Mouse (Mus musculus): ENCODE data around the gene Cox5b. TPM values are rescaled to one million over a fixed set of nuclear protein-coding genes. Genes with fewer than 3 reads are reported as not detected.
"Not testable (repeated sequence)": the region's sequence is repeated elsewhere in the genome, so short reads cannot be mapped to it uniquely, and the experiment has no call there.

Cox5b gene
- polyA plus RNA-seq, 1 experiment from 2014 or later, result 626 TPM

DNA sequence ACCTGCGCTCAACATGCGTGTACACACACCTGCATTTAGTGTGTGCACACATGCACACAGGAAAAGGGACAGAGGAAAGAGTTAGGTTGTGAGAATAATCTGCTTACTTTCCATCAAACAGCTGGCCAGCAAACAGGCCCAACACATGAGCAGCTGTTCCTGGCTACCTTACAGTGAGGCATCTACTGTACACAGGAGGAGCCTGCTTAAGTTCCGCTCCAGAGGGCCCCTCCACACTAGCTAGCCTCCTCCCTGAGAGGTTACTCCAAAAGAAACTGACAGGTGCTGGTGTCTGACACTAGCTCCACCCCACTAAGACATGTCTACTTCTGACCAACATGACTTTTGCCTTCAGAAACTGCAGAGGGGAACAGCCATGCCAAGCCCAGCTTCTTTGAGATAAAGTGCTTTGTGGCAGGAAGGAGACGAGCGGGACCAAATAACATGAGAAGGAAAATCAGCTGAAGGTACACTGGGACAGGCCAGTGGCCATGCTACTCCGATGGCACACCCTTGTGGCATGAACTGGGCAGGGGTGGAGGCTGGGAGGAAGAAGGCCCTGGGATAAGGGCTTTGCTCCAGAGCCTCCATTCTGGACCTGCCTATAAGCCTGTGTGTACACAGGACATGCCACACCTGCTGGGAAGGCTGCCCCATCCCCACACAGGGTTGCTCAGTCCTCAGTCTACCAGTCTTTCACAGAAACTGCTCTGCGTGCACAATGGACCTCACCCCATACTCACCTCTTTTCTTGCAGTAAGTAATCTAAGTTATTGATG lies 32.4 kb upstream of the Cox5b start:
- ATAC-seq, result no peak
- Histone ChIP-seq H3K9ac (ENCODE audit: low read depth, low read length) (no peak overlapping the region), H3K4me2 (ENCODE audit: low read length) (no peak overlapping the region), H3K27me3 (ENCODE audit: control insufficient read depth, insufficient read depth, low read depth, low read length) (no peaks in the 10 kb centered on the region), H3K9me3 (replicated peaks; ENCODE audit: control insufficient read depth, low read length, poor library complexity, severe bottlenecking) (no peaks in the 10 kb centered on the region), H3K4me1 (ENCODE audit: control insufficient read depth, insufficient read depth, low read length) (no peaks in the 10 kb centered on the region), H3K27ac (ENCODE audit: low read length) (no peak overlapping the region), H3K36me3 (ENCODE audit: control insufficient read depth, insufficient read depth, low read length) (no peaks in the 10 kb centered on the region), H3K4me3 (ENCODE audit: low read depth, low read length) (no peak overlapping the region)
- WGBS, result 85% methylated on average over 7 of the region's 7 CpGs

GRCm38 (mm10) chr1:36664457-36664856 lies 26.8 kb upstream of the Cox5b start:
- 75% methylated on average over 4 of the region's 4 CpGs for WGBS
- no peak for ATAC-seq
- Histone ChIP-seq H3K27ac (ENCODE audit: low read length) (no peak overlapping the region), H3K27me3 (ENCODE audit: control insufficient read depth, insufficient read depth, low read depth, low read length) (no peaks in the 10 kb centered on the region), H3K4me2 (ENCODE audit: low read length) (no peak overlapping the region), H3K9ac (ENCODE audit: low read depth, low read length) (no peak overlapping the region), H3K9me3 (replicated peaks; ENCODE audit: control insufficient read depth, low read length, poor library complexity, severe bottlenecking) (no peaks in the 10 kb centered on the region), H3K36me3 (ENCODE audit: control insufficient read depth, insufficient read depth, low read length) (no peaks in the 10 kb centered on the region), H3K4me1 (ENCODE audit: control insufficient read depth, insufficient read depth, low read length) (no peaks in the 10 kb centered on the region), H3K4me3 (ENCODE audit: low read depth, low read length) (no peak overlapping the region)

DNA sequence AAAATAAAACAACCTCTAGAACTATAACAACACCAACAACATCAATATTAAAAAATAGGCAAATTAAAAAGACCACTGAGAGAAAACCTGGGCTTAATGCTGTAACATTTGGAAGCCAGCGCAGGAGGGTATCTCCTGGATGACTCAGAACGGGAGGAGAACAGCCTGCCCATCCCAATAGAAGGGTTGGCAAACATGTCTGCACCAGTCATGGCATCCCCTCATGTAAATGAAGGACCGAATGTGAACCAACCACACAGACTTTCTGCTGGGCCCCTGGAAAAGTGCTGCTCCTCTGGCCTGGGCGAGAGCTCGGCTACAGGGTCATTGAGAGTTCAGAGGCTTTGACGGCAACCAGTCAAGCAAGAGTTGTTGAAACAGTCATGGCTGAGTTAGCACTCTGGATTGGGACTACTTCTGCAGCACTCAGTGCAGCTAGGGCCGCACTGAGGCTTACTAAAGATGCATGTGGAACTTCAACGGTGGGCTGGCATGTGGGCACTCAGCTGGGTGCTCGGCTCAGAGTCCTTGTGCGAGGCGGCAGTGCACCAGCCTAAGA lies 26.0 kb upstream of the Cox5b start:
- 69% methylated on average over 11 of the region's 11 CpGs for WGBS
- Histone ChIP-seq H3K4me1 (ENCODE audit: control insufficient read depth, insufficient read depth, low read length) (no peaks in the 10 kb centered on the region), H3K4me3 (ENCODE audit: low read depth, low read length) (no peak overlapping the region), H3K9me3 (replicated peaks; ENCODE audit: control insufficient read depth, low read length, poor library complexity, severe bottlenecking) (no peaks in the 10 kb centered on the region), H3K4me2 (ENCODE audit: low read length) (no peak overlapping the region), H3K36me3 (ENCODE audit: control insufficient read depth, insufficient read depth, low read length) (no peaks in the 10 kb centered on the region), H3K27me3 (ENCODE audit: control insufficient read depth, insufficient read depth, low read depth, low read length) (no peaks in the 10 kb centered on the region), H3K27ac (ENCODE audit: low read length) (no peak overlapping the region), H3K9ac (ENCODE audit: low read depth, low read length) (no peak overlapping the region)
- no peak for ATAC-seq

GRCm38 (mm10) chr1:36665934-36666333 lies 25.3 kb upstream of the Cox5b start:
- 56% methylated on average over 4 of the region's 4 CpGs for WGBS

DNA sequence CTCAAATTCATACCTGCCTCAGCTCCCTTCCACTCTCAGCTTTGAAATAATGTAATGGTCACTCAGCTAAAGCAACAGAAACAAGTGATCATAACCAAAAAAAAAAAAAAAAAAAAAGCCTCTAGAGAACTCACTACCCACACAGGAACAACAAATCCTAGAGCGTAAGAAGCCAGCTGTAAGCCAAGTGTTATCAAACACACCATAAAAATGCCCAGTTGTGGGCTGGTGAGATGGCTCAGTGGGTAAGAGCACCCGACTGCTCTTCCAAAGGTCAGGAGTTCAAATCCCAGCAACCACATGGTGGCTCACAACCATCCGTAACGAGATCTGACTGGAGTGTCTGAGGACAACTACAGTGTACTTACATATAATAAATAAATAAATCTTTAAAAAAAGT lies 23.2 kb upstream of the Cox5b start:
- not testable (repeated sequence) for ATAC-seq; H3K4me3 ChIP-seq (ENCODE audit: low read depth, low read length); H3K9ac ChIP-seq (ENCODE audit: low read depth, low read length); H3K9me3 ChIP-seq (replicated peaks; ENCODE audit: control insufficient read depth, low read length, poor library complexity, severe bottlenecking); H3K4me1 ChIP-seq (ENCODE audit: control insufficient read depth, insufficient read depth, low read length); H3K36me3 ChIP-seq (ENCODE audit: control insufficient read depth, insufficient read depth, low read length); H3K27ac ChIP-seq (ENCODE audit: low read length); H3K4me2 ChIP-seq (ENCODE audit: low read length); H3K27me3 ChIP-seq (ENCODE audit: control insufficient read depth, insufficient read depth, low read depth, low read length)
- WGBS, result 79% methylated on average over 4 of the region's 4 CpGs

More at GRCm38 (mm10) chr1:36665934-36666333, 25.3 kb upstream of the Cox5b start:
- Histone ChIP-seq H3K9me3 (replicated peaks; ENCODE audit: control insufficient read depth, low read length, poor library complexity, severe bottlenecking) (no peaks in the 10 kb centered on the region), H3K36me3 (ENCODE audit: control insufficient read depth, insufficient read depth, low read length) (no peaks in the 10 kb centered on the region), H3K9ac (ENCODE audit: low read depth, low read length) (no peak overlapping the region), H3K4me2 (ENCODE audit: low read length) (no peak overlapping the region), H3K4me1 (ENCODE audit: control insufficient read depth, insufficient read depth, low read length) (no peaks in the 10 kb centered on the region), H3K27ac (ENCODE audit: low read length) (no peak overlapping the region), H3K4me3 (ENCODE audit: low read depth, low read length) (no peak overlapping the region), H3K27me3 (ENCODE audit: control insufficient read depth, insufficient read depth, low read depth, low read length) (no peaks in the 10 kb centered on the region)
- ATAC-seq, result no peak

GRCm38 (mm10) chr1:36670256-36670655 lies 21.0 kb upstream of the Cox5b start:
- Histone ChIP-seq H3K9me3 (replicated peaks; ENCODE audit: control insufficient read depth, low read length, poor library complexity, severe bottlenecking) (no peaks in the 10 kb centered on the region), H3K9ac (ENCODE audit: low read depth, low read length) (no peak overlapping the region), H3K27ac (ENCODE audit: low read length) (no peak overlapping the region), H3K4me3 (ENCODE audit: low read depth, low read length) (no peak overlapping the region), H3K4me2 (ENCODE audit: low read length) (no peak overlapping the region), H3K36me3 (ENCODE audit: control insufficient read depth, insufficient read depth, low read length) (no peaks in the 10 kb centered on the region), H3K27me3 (ENCODE audit: control insufficient read depth, insufficient read depth, low read depth, low read length) (no peaks in the 10 kb centered on the region), H3K4me1 (ENCODE audit: control insufficient read depth, insufficient read depth, low read length) (no peaks in the 10 kb centered on the region)
- WGBS, result 79% methylated on average over 4 of the region's 4 CpGs
- no peak for ATAC-seq

GRCm38 (mm10) chr1:36671260-36671659 lies 20.0 kb upstream of the Cox5b start:
- no peaks in the 10 kb centered on the region for H3K27me3 ChIP-seq (ENCODE audit: control insufficient read depth, insufficient read depth, low read depth, low read length)
- no peak overlapping the region for H3K4me2 ChIP-seq (ENCODE audit: low read length)
- ATAC-seq, result no peak
- no peaks in the 10 kb centered on the region for H3K36me3 ChIP-seq (ENCODE audit: control insufficient read depth, insufficient read depth, low read length)
- no peak overlapping the region for H3K4me3 ChIP-seq (ENCODE audit: low read depth, low read length)
- no peaks in the 10 kb centered on the region for H3K9me3 ChIP-seq (replicated peaks; ENCODE audit: control insufficient read depth, low read length, poor library complexity, severe bottlenecking)
- H3K27ac ChIP-seq (ENCODE audit: low read length), result no peak overlapping the region
- no peaks in the 10 kb centered on the region for H3K4me1 ChIP-seq (ENCODE audit: control insufficient read depth, insufficient read depth, low read length)
- WGBS, result 92% methylated on average over 10 of the region's 10 CpGs
- H3K9ac ChIP-seq (ENCODE audit: low read depth, low read length), result no peak overlapping the region

- Histone ChIP-seq H3K27me3 (ENCODE audit: control insufficient read depth, insufficient read depth, low read depth, low read length) (no peaks in the 10 kb centered on the region), H3K4me1 (ENCODE audit: control insufficient read depth, insufficient read depth, low read length) (no peaks in the 10 kb centered on the region), H3K27ac (ENCODE audit: low read length) (no peak overlapping the region), H3K9ac (ENCODE audit: low read depth, low read length) (no peak overlapping the region), H3K36me3 (ENCODE audit: control insufficient read depth, insufficient read depth, low read length) (no peaks in the 10 kb centered on the region), H3K4me3 (ENCODE audit: low read depth, low read length) (no peak overlapping the region), H3K4me2 (ENCODE audit: low read length) (no peak overlapping the region), H3K9me3 (replicated peaks; ENCODE audit: control insufficient read depth, low read length, poor library complexity, severe bottlenecking) (no peaks in the 10 kb centered on the region)
- no peak for ATAC-seq
- WGBS, result 45% methylated on average over 15 of the region's 16 CpGs
Observed at GRCm38 (mm10) chr1:36672648-36673350, 18.4 kb upstream of the Cox5b start.

- Histone ChIP-seq H3K9me3 (replicated peaks; ENCODE audit: control insufficient read depth, low read length, poor library complexity, severe bottlenecking) (no peaks in the 10 kb centered on the region), H3K4me3 (ENCODE audit: low read depth, low read length) (no peak overlapping the region), H3K27me3 (ENCODE audit: control insufficient read depth, insufficient read depth, low read depth, low read length) (no peaks in the 10 kb centered on the region), H3K4me1 (ENCODE audit: control insufficient read depth, insufficient read depth, low read length) (no peaks in the 10 kb centered on the region), H3K36me3 (ENCODE audit: control insufficient read depth, insufficient read depth, low read length) (no peaks in the 10 kb centered on the region), H3K27ac (ENCODE audit: low read length) (no peak overlapping the region), H3K9ac (ENCODE audit: low read depth, low read length) (no peak overlapping the region), H3K4me2 (ENCODE audit: low read length) (no peak overlapping the region)
- no peak for ATAC-seq
- WGBS, result 62% methylated on average over 3 of the region's 3 CpGs
Observed at GRCm38 (mm10) chr1:36674936-36675335, 16.3 kb upstream of the Cox5b start.
